Mouse (Mus musculus): ENCODE data around the gene Map2k5.
A peak's percentile ranks its signal among the peaks of the same experiment; 100 is the strongest.

Gene Map2k5

DNA sequence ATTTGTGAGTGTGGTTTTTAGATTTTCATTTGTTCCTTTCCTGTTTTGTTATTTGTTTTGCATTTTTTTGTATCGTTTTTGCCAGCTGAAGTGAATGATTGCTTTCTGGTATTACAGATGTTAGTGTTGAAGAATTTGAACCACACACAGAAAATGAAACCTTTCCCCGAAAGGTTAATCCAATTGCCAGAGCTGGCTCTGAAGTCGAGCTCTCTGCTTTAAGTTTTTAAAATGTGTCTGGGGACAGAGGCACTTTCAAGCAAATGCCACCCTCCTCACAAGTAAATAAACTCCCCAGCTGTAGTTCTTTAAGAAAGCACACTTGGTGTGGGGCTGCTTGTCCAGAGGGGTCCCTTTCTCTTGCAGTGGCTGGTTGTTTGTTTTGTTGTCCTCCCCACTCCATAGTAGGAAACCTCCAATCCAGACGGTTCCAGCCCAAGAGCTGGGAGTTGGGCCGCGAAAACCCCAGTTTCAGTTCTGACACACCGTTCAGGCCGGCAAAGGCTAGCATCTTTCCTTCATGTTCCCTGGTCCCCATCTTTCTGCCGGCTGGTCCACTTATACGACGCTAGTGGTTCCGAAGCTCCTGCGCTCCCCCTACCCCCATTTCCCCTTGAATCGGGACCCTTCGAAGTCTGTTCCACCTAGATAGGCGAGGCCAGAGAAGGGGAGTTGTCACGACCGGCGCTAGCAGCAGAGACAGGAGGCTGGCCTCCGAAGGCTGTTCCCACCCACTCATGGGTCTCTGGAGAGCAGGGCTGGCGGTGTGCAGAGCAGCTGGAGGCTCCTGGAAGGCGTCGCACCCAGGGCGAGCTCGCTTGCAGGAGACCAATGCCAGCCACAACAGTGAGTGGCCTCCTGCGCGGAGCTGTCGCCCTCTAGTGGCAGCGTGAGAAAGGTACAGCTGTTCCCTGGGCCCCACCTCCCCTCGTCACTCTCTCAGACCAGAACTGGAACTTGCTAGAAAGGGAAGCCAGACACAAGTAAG, 254.0 kb downstream of the Map2k5 start:
- peak; percentile 90 for DNase-seq (ENCODE audit: low spot score)

- no peak for DNase-seq (ENCODE audit: low spot score)
These were observed 255.4 kb downstream of the Map2k5 start for GRCm38 (mm10) chr9:63122161-63122833.

- DNase-seq (ENCODE audit: low spot score) = no peak
These were observed 259.3 kb downstream of the Map2k5 start for GRCm38 (mm10) chr9:63118385-63118784.

Data from ovary, postnatal 14 days (tissue).